ENCODE assay signal across 15 mouse cellular contexts in genomic region chr17:10448417-10448816, GRCm38 (mm10).
DNase-seq lines count a peak whose midpoint lies in the region; ATAC-seq and TF ChIP-seq lines count a peak whose summit lies in the region.
"Had no signal": no experiment of that assay in that cellular context is flagged by ENCODE, and none has a peak within 500 bp of the region (broad histone marks: within the 10 kb centered on the region; RNA-seq: fewer than 3 reads in every experiment).

No protein-coding gene starts in this region.

- H3K36me3 ChIP-seq in heart, embryonic 13.5 days, result no peaks in the 10 kb centered on the region
- H3K36me3 ChIP-seq in lung, embryonic 14.5 days (ENCODE audit: insufficient read depth), result no peaks in the 10 kb centered on the region
- H3K36me3 ChIP-seq in embryonic facial prominence, embryonic 10.5 days (replicated peaks), result no peaks in the 10 kb centered on the region
- no peaks in the 10 kb centered on the region for H3K36me3 ChIP-seq in forebrain, postnatal 0 days (ENCODE audit: insufficient read depth)
- H3K36me3 ChIP-seq: hindbrain, embryonic 15.5 days had no signal

- ATAC-seq in heart, embryonic 13.5 days (ENCODE audit: extremely low read depth, insufficient number of reproducible peaks, low FRiP score, low TSS enrichment), result peak; percentile 20; the same call in 1 of the 2 replicates
- ATAC-seq in lung, embryonic 14.5 days (ENCODE audit: insufficient read depth), result no peak; the same call in 1 of the 2 replicates
- ATAC-seq in forebrain, postnatal 0 days, result peak; percentile 59; the same call in 1 of the 2 replicates

- H3K9ac ChIP-seq in heart, embryonic 13.5 days, result no peak overlapping the region
- H3K9ac ChIP-seq in lung, embryonic 14.5 days, result no peak overlapping the region
- no peak overlapping the region for H3K9ac ChIP-seq in forebrain, postnatal 0 days
- H3K9ac ChIP-seq: hindbrain, embryonic 15.5 days; liver, embryonic 14.5 days had no signal

- H3K4me2 ChIP-seq in heart, embryonic 13.5 days, result no peak overlapping the region
- no peak overlapping the region for H3K4me2 ChIP-seq in lung, embryonic 14.5 days
- no peak overlapping the region for H3K4me2 ChIP-seq in forebrain, postnatal 0 days (ENCODE audit: low read depth)
- H3K4me2 ChIP-seq: hindbrain, embryonic 15.5 days had no signal

- no peak for DNase-seq in heart, adult 8-10 months (ENCODE audit: low spot score)
- peak; percentile 16 for DNase-seq in lung, embryonic 14.5 days
- DNase-seq in lung, postnatal 10 days, result no peak
- DNase-seq in embryonic facial prominence, embryonic 10.5 days (ENCODE audit: low spot score), result no peak
- peak; percentile 20 for DNase-seq in forebrain, postnatal 0 days
- no peak for DNase-seq in thymus, postnatal 25 days
- DNase-seq: adrenal gland, adult 8-10 months; cerebellum, adult 9-10 months; kidney, adult 18-20 months; kidney, postnatal 25 days; lung, postnatal 14 days; right cerebral cortex, postnatal 14 days had no signal

- 58% methylated on average over 5 of the region's 5 CpGs for WGBS in heart, embryonic 13.5 days
- WGBS in lung, embryonic 14.5 days, result 53% methylated on average over 5 of the region's 5 CpGs
- WGBS in embryonic facial prominence, embryonic 10.5 days, result 68% methylated on average over 5 of the region's 5 CpGs
- WGBS in forebrain, postnatal 0 days, result 50% methylated on average over 5 of the region's 5 CpGs

- no peak for TF ChIP-seq CTCF in lung, embryonic 14.5 days (IDR thresholded peaks at IDR 0.05; ENCODE audit: low read depth)
- TF ChIP-seq CTCF in forebrain, postnatal 0 days (IDR thresholded peaks at IDR 0.05; ENCODE audit: low read depth), result no peak

- no peaks in the 10 kb centered on the region for H3K27me3 ChIP-seq in heart, embryonic 13.5 days (replicated peaks)
- no peaks in the 10 kb centered on the region for H3K27me3 ChIP-seq in lung, embryonic 14.5 days (ENCODE audit: insufficient read depth, low read length)
- H3K27me3 ChIP-seq in embryonic facial prominence, embryonic 10.5 days (replicated peaks; ENCODE audit: low read depth, poor library complexity, severe bottlenecking), result no peaks in the 10 kb centered on the region
- no peaks in the 10 kb centered on the region for H3K27me3 ChIP-seq in forebrain, postnatal 0 days (ENCODE audit: insufficient read depth, low read length)
- H3K27me3 ChIP-seq: hindbrain, embryonic 15.5 days had no signal

- H3K9me3 ChIP-seq in heart, embryonic 13.5 days, result peaks cover 5% of the 10 kb centered on the region; the same call in 1 of the 2 replicates
- H3K9me3 ChIP-seq in lung, embryonic 14.5 days (ENCODE audit: low read depth, low read length), result no peaks in the 10 kb centered on the region
- H3K9me3 ChIP-seq in embryonic facial prominence, embryonic 10.5 days, result no peaks in the 10 kb centered on the region
- H3K9me3 ChIP-seq in forebrain, postnatal 0 days (ENCODE audit: low read length), result no peaks in the 10 kb centered on the region
- H3K9me3 ChIP-seq: hindbrain, embryonic 15.5 days had no signal

- H3K4me1 ChIP-seq in heart, embryonic 13.5 days, result peaks cover 49% of the 10 kb centered on the region
- H3K4me1 ChIP-seq in lung, embryonic 14.5 days (ENCODE audit: insufficient read depth), result no peaks in the 10 kb centered on the region
- H3K4me1 ChIP-seq in embryonic facial prominence, embryonic 10.5 days, result peaks cover 36% of the 10 kb centered on the region
- H3K4me1 ChIP-seq in forebrain, postnatal 0 days (ENCODE audit: insufficient read depth), result peaks cover 3% of the 10 kb centered on the region

- no peak overlapping the region for H3K4me3 ChIP-seq in heart, embryonic 13.5 days
- no peak overlapping the region for H3K4me3 ChIP-seq in lung, embryonic 14.5 days (ENCODE audit: low read depth, low read length)
- H3K4me3 ChIP-seq in embryonic facial prominence, embryonic 10.5 days, result no peak overlapping the region
- H3K4me3 ChIP-seq in forebrain, postnatal 0 days (ENCODE audit: low read depth, low read length), result no peak overlapping the region
- H3K4me3 ChIP-seq: hindbrain, embryonic 15.5 days had no signal

- H3K27ac ChIP-seq in heart, embryonic 13.5 days (replicated peaks), result 0 out of 2 replicates have a peak overlapping the region, but pooled peaks have one; percentile 39
- no peak overlapping the region for H3K27ac ChIP-seq in lung, embryonic 14.5 days (ENCODE audit: low read depth)
- H3K27ac ChIP-seq in embryonic facial prominence, embryonic 10.5 days (replicated peaks), result 0 out of 2 replicates have a peak overlapping the region, but pooled peaks have one; percentile 21
- no peak overlapping the region for H3K27ac ChIP-seq in forebrain, postnatal 0 days (ENCODE audit: low read depth, low read length)
- H3K27ac ChIP-seq: hindbrain, embryonic 15.5 days; liver, embryonic 14.5 days had no signal

Comparison
In these comparisons a context has a peak if more than half of its experiments do, and no peak if none do; other contexts are left out.
1. DNase-seq: peak in lung, embryonic 14.5 days (single experiment) and forebrain, postnatal 0 days (single experiment); none in heart, adult 8-10 months (single experiment), lung, postnatal 10 days (single experiment), embryonic facial prominence, embryonic 10.5 days (single experiment) and thymus, postnatal 25 days (single experiment).
2. H3K27ac ChIP-seq: peak in heart, embryonic 13.5 days (single experiment) and embryonic facial prominence, embryonic 10.5 days (single experiment); none in lung, embryonic 14.5 days (single experiment) and forebrain, postnatal 0 days (single experiment).